Mouse (Mus musculus): ENCODE measurements around the gene Irf1.

- TF ChIP-seq CTCF (conservative IDR thresholded peaks at IDR 0.05 in 1 of 2, IDR thresholded peaks at IDR 0.05 in 1 of 2; ENCODE audit: low read depth in 2 of 2, low read length in 2 of 2) = no peak
- no peak for TF ChIP-seq HCFC1 (IDR thresholded peaks at IDR 0.05; ENCODE audit: low read depth, low read length)
- TF ChIP-seq CHD1 (IDR thresholded peaks at IDR 0.05; ENCODE audit: low read depth, low read length) = no peak
Measured at GRCm38 (mm10) chr11:53810749-53811148, 40.9 kb downstream of the Irf1 start.
